Mouse (Mus musculus) large intestine, adult 2 months (tissue): ENCODE data around the gene Tmem158. TPM values are rescaled to one million over a fixed set of nuclear protein-coding genes. Genes with fewer than 3 reads are reported as not detected.

Source experiments
- DNase-seq: peaks from one replicate; pipeline ENCODE4 v3.0.0-alpha.2; 2012; ENCODE audit warnings: low read depth, low spot score
- WGBS: fragments of 180-500 bp; shearing (Covaris S2); methylation state at CpG from one replicate; pipeline ENCODE4 v1.1.7; 2018; 5-methylcytosine and 5-hydroxymethylcytosine counted together
- polyA plus RNA-seq: library from polyadenylated mRNA; depleted of rRNA; stranded (reverse); fragments of >200 nt; gene quantifications from 2 replicates; pipeline ENCODE4 v1.2.3, GENCODE M21; 2012; rRNA removed

The Tmem158 gene
- 6.2 and 7.6 TPM in 2 replicates for polyA plus RNA-seq

DNA sequence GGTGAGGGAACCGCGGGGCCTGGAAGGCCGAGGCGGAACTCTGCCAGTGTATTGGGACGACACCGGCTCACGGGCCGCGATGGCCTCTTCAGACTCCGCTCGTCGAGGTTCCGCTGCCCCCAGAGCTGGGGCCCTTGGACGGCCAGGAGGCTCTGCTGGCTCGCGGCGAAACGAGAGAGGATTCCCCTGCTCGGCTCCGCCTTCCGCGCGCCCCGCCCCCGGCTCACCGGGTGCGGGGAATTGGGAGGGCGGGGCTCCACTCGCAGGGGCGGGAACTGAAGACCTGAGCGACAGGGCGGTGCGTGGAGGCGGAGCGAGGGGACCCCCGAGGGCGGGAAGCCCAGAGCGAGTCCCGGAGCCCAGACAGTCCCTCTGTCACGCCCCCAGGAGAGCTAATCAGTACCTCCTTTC is at the start of gene Tmem158:
TSS of gene Tmem158 (minus strand) at position 154 of the 411 bp plus-strand sequence.
- under 1% methylated on average over 40 of the region's 40 CpGs for WGBS
- no peak for DNase-seq

DNA sequence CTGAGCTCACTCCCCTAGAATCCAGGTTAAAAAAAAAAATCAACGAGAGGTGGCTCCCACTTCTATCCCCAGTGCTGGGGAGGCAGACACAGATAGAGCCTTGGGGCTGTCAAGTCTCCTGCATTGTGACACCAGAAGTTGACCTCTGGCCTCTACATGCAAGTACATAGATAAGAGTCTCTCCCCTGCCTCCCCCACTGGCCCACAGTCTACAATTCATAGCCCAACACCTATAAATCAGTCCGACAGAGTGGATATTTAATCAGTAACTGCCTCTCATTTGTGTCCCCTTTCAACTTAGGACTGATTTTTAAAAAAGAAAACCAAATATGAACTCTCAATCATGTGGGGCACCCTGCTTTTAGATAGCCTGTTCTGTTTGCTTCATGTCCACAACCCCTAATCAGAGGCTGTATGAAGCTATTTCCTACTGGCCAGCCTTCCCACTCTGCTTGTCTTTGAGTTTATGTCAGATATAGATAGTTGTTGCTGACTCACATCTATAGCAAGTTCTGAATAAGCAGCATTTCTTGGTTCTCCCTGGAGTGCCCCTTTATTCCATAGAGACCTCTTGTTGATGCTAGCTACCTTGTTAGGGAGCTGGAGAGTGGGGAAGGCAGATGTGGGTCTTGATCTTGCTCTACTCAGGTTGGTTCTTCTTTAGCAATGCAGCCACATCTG is 49.3 kb upstream of the Tmem158 start:
- WGBS = 35% methylated on average over 2 of the region's 2 CpGs

DNA sequence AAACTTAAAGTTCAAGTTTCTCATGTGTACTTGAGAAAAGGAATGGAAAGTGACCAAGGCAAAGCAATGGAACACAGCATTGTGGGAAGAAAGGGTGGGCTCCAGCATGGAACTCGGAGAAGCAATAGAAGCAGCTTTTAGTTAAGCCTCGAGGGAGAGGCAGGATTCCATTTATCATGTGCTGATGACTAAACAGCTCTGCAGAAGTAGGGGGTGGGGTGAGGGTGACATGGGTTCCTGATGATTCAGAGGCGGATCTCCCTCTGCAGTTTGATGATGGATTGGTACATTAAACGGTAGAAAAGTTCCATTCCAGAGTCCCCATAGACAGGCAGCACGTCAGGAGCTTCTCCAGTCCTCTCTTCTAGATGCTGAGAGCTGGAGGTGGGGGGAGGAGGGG is 48.5 kb upstream of the Tmem158 start:
- DNase-seq = no peak
- 38% methylated on average over 5 of the region's 5 CpGs for WGBS

More for the DNA sequence above, 49.3 kb upstream of the Tmem158 start:
- no peak for DNase-seq

DNA sequence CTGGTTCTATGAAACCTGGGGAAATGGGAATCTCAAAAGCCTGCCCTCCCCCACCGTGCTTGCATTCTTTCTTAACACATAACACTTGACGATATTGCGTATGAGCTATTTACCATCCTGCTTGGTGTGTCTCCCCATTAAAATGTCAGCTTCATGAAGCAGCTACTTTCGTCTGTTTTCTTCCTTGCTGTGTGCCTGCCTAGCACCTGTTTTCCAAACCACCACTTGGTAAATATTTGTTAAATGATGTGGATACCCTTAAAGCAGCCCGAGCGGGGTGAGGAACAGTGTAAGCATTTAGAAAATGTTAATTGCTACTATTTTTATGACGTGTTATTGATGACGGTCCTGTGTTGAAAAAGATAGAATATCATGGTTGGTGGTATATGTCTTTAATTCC is 44.4 kb upstream of the Tmem158 start:
- 47% methylated on average over 8 of the region's 8 CpGs for WGBS
- DNase-seq = no peak

DNA sequence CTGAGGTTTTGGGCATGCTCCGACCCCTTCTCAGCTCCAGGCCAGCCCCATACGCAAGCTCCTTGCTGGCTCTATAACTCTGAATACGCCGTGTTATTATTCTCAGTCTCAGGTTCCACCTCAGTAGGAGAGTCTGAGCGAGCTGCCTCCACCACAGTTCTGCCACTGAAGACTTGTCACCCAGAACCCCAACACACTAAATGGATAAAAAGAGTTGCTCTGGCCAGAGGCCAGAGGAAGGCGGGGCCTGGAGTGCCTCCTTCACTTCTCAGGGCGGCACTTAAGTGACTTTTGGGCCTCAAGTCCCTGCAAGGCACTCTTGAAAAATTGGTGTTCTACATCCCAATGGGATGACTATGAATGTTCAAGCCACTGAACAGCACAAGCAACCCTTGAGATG is 43.4 kb upstream of the Tmem158 start:
- WGBS = 81% methylated on average over 7 of the region's 7 CpGs
- no peak for DNase-seq

DNA sequence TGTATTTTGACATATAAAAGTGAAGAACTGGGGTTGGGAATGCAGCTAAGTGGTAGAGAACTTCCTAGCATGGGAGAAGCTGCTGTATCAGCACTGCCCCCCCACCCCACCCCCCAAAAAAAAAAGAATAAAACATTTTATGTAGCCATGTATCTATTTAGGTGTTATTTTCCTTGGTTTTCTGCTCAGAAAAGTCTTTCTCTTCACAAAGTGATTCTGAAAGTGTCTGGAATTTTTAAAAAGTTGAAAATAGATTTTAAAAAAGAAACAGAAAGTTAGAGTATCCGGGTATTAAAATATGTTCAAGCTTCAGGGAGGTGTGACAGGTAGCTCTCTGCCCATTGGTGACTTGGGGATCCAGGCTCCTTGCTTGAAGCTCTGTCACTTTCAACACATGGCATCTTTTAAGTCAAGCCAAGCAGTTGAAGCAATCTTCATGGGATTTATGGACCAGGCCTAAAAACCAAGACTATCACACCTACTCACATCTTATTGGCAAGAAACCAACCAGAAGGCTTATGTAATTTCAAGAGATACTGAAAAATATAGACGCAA is 42.3 kb upstream of the Tmem158 start:
- DNase-seq = no peak
- 82% methylated on average over 2 of the region's 2 CpGs for WGBS

DNA sequence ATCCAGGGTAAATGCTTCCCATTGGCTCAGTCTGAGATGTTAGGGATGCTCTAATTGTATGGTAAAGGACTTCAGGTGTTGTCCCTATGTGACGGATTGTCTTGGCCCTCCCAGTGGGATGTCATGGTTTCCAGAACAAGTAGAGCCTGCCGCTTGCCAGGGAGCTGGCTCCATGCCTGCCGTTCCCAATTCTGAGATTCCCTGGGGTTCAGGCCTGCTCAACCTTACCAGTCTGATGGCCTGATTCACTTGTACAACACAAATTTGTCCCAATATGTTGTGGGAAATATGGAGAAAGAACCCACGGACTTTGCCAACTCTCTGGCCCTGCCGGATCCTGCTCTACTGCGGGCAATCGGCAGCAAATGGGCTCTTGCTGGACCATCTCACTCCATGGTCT is 37.3 kb upstream of the Tmem158 start:
- WGBS = 92% methylated on average over 7 of the region's 7 CpGs
- DNase-seq = no peak

DNA sequence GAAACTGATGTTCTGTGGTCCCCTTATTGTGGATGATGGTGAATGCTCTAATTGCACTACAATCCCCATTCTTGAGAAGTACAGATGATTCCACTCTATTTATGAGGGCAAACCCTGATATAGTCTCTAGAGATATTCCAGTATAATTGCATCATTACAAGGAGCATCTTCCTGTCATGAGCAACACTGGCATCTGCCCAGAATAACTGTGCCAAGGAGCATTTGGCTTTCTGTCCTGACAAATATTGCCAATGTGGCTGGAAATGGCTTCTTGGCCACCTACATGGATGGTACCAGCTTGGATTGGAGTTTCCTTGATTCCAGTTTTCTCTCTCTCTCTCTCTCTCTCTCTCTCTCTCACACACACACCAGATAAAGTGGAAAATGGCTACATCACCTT is 35.7 kb upstream of the Tmem158 start:
- no peak for DNase-seq

DNA sequence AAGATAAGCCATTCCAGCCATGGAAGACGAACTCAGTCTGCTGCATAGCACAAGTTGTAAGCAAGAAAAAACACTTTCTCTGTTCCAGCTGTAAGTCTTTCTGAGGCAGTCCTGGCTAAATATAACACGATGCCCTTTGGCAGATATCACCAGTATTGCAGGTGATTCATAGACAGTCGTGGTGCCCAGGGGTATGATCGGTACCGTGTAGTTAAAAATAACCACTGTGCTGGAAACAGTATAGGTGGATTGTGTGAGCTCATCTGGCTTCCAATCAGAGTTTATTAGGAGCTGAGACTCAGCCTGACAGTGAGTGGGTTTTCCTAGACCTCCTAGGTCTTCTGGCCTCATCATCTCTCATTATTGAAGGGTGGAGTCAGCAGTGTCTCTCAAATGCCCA is 34.0 kb upstream of the Tmem158 start:
- DNase-seq = no peak
- WGBS = 68% methylated on average over 5 of the region's 5 CpGs

DNA sequence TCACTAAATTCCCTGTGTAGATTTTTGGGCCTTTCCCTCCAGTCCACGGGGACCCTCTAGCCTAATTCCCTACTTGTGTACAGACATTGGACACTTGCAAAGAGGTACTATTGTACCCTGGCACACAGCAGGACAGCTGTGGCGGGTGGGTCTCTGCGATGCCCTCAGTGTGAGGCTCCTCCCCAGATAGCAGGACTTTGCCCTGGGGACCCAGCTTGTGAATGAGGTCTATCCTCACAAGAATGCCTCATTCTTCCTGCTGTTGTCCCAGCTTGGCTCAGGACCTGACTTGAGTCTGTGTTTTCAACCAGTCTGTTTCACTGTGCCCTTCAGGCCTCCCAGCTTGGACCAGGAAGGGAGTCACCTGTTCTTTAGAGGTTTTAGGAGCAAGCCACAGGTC is 27.8 kb upstream of the Tmem158 start:
- no peak for DNase-seq

DNA sequence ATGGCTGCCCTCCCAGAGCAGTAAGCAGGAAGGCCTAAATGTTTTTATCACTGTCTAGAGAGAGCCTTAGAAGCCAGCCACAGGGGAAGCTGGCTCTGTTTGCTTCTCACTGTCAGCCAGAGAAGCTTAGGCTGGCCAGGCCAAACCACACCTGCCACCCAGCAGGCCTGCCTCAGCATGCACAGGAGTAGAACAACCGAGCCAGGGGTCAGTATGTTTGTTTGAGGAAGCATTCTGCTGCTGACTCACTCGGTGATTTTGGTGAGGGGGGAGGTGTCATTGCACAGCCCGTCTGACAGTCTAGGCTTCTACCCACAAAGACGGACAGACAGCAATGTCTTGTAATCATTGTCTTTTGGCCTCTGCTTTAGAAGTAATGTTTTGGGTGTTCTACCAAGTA is 25.1 kb upstream of the Tmem158 start:
- no peak for DNase-seq
- 30% methylated on average over 4 of the region's 4 CpGs for WGBS

More for the DNA sequence above, 27.8 kb upstream of the Tmem158 start:
- 26% methylated on average over 3 of the region's 3 CpGs for WGBS

DNA sequence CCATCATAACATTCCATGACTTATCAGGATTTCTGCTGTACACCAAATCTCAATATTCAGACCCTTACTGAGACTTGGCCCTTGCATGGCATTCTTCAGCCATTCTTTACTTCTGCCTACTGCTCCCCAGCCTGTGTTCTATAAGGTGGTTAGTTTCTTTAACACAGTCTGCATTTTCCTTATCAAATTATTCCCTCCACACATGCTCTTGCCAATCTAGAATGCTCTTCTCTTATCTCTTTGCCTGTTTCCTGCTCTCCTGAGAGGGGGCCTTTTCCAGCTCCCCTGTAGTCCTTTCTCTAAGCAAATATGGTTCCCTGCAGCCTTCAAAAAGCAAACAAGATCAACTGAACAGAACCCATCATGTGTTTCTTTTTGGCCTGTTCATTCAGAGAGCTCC is 20.2 kb upstream of the Tmem158 start:
- DNase-seq = no peak

DNA sequence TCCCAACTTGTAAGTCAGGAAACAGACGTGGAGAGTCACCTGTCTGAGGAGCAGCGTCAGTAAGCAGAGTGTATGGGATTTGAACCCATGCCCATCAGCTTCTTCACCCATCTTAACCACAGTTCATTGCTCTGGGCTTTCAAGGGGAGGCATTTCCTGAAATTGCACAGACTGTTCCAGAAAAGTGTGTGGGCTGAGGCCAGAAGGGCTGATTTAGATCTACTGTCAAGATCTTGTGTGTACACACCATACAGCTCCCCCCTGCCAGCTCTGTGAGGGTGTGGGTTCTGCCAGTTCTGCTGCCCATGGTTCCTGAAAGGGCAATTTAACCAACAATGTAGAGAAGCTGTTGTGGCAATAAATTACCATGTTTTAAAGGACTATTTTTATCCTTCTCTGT is 17.4 kb upstream of the Tmem158 start:
- DNase-seq = no peak
- 77% methylated on average over 2 of the region's 2 CpGs for WGBS

DNA sequence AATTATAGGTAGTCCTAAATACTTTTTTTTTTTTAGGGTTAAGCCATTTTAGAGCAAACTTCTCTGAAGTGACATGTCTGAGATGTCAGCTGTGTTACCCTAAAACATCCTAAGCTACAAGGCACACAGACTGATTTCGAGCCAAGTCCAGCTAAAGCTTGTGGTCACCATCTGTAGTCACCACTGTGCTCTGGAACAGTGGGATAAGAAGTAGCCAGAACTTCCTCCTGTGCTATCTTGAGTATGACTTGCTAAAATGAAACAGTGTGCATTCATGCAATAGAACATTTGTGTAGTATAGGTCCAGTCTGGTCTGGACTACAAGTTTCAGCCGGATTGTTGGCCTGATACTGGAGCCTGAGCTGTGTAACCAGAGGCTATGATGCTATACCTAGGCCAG is 14.8 kb upstream of the Tmem158 start:
- no peak for DNase-seq
- 87% methylated on average over 2 of the region's 2 CpGs for WGBS

DNA sequence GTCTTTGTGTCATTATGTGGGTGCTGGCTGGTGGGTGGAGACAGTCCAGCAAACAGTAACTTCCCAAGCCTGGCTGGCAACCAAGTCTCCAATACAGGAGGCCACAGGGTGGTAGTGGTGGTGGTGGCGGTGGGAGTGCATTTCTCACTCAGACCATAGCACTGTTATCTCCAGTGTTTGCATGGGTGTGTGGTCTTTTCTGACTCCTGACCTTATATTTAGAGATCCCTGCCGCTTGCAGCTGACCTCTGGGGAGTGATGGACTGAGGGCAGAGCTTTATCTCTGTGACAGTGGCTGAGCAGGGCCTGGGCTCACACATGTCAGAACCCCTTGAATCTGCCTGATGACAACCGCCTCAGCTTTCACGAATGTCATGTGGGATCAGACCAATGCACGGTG is 14.1 kb upstream of the Tmem158 start:
- 80% methylated on average over 5 of the region's 5 CpGs for WGBS

DNA sequence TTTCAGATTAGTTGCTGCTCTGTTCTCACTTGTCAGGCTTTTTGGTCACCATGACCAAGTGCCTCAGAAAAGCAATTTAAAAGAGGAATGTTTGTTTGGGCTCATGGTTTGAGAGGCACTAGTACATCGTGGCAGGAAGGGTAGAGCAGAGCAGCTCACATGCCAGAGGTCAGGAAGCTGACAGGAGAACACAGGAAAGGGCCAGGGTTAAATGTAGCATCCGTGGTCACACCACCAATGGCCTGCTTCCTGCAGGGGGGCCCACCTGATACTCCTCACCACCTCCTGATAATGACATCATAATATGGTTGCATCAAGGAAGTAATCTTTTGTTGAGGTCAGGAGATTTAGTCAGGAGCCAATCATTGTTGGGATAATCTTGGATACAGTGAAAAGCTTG is 13.3 kb upstream of the Tmem158 start:
- WGBS = 39% methylated on average over 2 of the region's 2 CpGs
- no peak for DNase-seq

More for the DNA sequence above, 14.1 kb upstream of the Tmem158 start:
- DNase-seq = no peak

DNA sequence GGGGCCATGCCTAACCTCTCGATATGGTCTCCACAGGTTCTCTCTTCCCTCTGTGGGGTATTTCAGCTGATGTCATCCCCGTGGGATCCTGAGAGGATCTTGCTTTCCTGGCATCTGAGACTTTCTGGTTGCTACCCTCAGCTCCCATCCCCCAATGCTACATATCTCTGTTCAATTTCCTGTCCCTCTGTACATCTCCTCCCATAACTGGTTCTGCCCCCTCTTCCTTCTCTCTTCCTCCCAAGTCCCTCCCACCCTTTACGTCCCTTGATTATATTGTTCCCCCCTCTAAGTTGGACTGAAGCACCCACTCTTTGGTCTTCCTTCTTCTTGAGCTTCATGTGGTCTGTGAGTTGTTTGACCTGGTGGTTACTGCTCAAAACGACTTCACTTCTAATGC is 11.0 kb upstream of the Tmem158 start:
- WGBS = 70% methylated on average over 4 of the region's 4 CpGs
- no peak for DNase-seq

DNA sequence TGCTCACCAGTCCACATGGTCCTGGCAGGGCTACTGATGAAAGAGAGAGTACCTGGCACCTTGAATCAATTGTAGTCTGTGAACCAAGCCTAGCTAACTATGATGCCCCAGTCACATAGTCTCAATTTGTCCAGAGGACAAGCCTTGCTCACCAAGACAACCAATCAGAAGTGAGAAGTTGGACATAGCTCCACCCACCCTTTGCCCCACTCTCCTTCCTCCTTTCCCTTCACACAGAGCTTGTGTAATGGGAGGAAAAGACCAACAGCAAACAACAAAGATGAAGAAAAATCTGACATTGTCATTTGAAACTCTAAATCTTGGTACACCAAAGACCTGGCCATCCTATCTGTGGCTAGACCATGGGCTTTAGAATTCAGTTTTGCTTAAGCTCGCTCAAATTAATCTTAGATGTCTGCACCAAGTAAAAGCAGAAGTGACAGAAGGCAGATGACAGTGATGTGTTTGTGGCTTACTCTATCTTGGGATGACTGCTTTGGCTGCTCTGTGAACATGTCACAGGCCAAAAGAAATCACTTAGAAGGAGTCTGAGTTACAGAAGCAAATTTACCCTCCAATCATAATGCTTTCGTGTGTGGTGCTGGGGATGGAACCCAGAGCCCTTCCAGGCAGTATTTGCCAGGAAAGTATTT is 9.5 kb upstream of the Tmem158 start:
- 94% methylated on average over 2 of the region's 2 CpGs for WGBS
- DNase-seq = no peak

DNA sequence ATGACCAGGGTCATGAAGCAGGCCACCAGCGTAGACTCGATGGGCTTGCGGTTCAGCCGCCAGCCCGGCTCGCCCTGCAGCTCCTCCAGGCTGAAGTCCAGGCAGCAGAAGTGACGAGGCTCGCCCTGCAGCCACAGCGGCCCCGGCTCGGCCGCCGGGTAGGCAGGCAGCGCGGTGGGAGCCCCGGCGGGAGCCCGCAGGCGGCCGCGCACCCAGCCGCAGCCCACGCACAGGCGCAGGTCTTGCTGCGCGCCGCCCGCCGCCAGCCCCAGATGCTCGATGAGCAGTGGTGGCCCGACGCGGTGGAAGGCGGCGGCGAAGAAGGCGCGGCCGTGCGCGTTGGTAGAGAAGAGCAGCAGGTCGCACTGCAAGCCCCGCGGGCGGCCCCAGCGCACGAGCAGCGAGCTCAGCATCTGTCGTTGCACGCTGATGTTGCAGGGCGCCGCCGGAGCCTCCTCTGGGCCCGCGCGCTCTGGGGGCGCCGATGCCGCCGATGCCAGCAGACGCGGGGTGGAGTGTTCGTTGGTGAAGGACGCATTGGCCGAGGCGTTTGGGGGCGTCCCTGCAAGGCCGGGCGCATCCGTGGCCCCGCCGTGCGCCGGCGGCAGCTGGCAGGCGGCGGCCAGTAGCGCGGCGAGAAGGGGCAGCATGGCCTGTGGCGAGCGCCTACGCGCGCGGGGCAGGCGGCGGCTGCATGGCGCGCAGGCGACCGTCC is 511 bp downstream of the Tmem158 start:
- DNase-seq = no peak
- WGBS = under 1% methylated on average over 92 of the region's 92 CpGs

DNA sequence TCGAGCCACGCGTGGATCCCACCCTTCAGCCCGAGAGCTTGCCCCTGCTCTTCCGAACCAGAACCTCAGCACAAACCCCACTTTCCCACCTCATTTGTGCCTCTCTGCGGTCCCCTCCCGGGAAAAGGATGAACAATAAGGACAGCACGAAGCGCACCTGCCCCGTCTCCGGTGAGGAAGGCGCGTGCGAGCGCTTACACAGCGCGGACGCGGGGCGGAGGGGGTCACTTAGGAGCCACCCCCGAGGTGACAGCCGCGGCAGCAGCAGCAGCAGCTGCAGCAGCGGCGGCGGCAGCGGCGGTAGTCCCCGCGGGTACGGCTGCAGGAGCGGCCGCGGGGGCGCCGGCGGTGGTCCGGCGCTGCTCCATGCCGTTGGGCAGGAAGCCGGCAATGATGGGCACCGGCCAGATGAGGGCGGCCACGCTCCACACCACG is 1.1 kb downstream of the Tmem158 start:
- DNase-seq = no peak
- 2% methylated on average over 45 of the region's 45 CpGs for WGBS

DNA sequence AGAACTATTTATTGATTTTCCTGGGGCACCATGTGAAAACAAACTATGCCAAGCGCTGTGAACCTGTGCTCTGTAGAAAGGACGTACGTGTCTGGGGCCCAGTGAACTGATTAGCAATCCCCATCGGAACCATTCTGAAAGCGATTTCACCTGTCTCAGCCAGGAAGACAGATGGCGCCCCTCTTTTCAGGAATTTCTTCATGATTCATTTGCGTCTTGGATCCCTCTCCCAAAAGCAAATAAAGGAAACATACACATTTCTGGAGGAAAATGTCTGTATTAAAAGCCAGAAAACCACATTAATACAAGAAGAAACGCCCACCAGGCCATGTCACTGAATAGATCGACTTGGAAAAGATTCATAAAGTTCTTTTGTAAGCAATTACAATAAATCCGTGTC is 1.8 kb downstream of the Tmem158 start:
- DNase-seq = no peak
- WGBS = 54% methylated on average over 10 of the region's 10 CpGs
